Mouse (Mus musculus): Measurements from ENCODE around the gene Med13. TPM values are rescaled to one million over a fixed set of nuclear protein-coding genes. Genes with fewer than 3 reads are reported as not detected.

Med13 gene
- polyA plus RNA-seq, 2 experiments: 13.0 to 19.4 TPM

- DNase-seq (ENCODE audit: low spot score) (no peak), ATAC-seq (ENCODE audit: low FRiP score, low read depth) (no peak)
- H3K36me3 ChIP-seq (ENCODE audit: control insufficient read depth, insufficient read depth, low read length): peaks cover 44% of the 10 kb centered on the region
- no peak overlapping the region for H3K9ac ChIP-seq (ENCODE audit: low read depth, low read length, severe bottlenecking)
- H3K4me1 ChIP-seq (ENCODE audit: control insufficient read depth, insufficient read depth, low read length): peaks cover 6% of the 10 kb centered on the region; the same call in 1 of the 2 replicates
- TF ChIP-seq POLR2A (IDR thresholded peaks at IDR 0.05; ENCODE audit: borderline replicate concordance, extremely low read depth, insufficient read depth, insufficient read length): no peak
- no peak overlapping the region for H3K27ac ChIP-seq (replicated peaks; ENCODE audit: low read depth, low read length)
- 82% methylated on average over 1 of the region's 1 CpGs for WGBS
- no peak overlapping the region for H3K4me3 ChIP-seq (replicated peaks; ENCODE audit: low read length)
- no peaks in the 10 kb centered on the region for H3K27me3 ChIP-seq (ENCODE audit: control insufficient read depth, insufficient read depth, low read length)
- no peak overlapping the region for H3K4me2 ChIP-seq (replicated peaks; ENCODE audit: low read depth, low read length, severe bottlenecking)
- H3K9me3 ChIP-seq (ENCODE audit: control insufficient read depth, low read length): no peaks in the 10 kb centered on the region
These were observed 104.1 kb downstream of the Med13 start for GRCm38 (mm10) chr11:86253342-86253741.

GRCm38 (mm10) chr11:86232446-86232845 is 125.0 kb downstream of the Med13 start:
- Histone ChIP-seq H3K9ac (ENCODE audit: low read depth, low read length, severe bottlenecking) (no peak overlapping the region), H3K4me2 (replicated peaks; ENCODE audit: low read depth, low read length, severe bottlenecking) (no peak overlapping the region), H3K36me3 (ENCODE audit: control insufficient read depth, insufficient read depth, low read length) (peaks cover 71% of the 10 kb centered on the region), H3K27me3 (ENCODE audit: control insufficient read depth, insufficient read depth, low read length) (no peaks in the 10 kb centered on the region), H3K4me3 (replicated peaks; ENCODE audit: low read length) (no peak overlapping the region), H3K4me1 (ENCODE audit: control insufficient read depth, insufficient read depth, low read length) (no peaks in the 10 kb centered on the region), H3K27ac (replicated peaks; ENCODE audit: low read depth, low read length) (no peak overlapping the region), H3K9me3 (ENCODE audit: control insufficient read depth, low read length) (no peaks in the 10 kb centered on the region)
- TF ChIP-seq POLR2A (IDR thresholded peaks at IDR 0.05; ENCODE audit: borderline replicate concordance, extremely low read depth, insufficient read depth, insufficient read length): no peak
- ATAC-seq (ENCODE audit: low FRiP score, low read depth) (no peak), DNase-seq (ENCODE audit: low spot score) (no peak)
- 45% methylated on average over 4 of the region's 4 CpGs for WGBS

DNA sequence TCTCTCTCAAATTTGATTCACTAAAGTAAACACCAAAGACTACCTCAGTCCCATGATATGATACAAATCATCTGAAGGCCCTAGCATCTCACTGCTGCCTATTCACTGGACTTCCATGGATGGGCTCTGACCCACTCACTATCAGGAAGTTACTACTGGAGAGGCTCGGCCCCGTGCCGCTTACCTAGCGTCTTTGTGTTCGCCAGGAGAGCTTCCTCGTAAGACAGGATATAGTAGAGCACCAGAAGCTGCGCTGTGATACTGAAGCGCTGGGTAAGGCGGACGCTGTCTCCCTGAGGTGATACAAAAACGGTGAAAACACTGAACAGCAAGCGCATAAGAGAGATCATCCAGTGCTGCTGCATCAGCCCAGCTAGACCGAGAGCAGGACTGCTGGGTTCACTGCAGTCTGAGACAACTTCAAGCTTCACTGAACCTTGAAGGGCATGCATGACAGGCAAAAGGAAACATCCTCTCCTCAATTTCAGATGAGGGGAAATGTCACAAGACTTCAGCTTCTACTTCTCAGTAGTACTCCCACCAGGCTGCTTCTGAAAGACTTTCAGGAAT is 125.5 kb downstream of the Med13 start:
- WGBS: 97% methylated on average over 13 of the region's 13 CpGs
- no peak for DNase-seq (ENCODE audit: low spot score)

DNA sequence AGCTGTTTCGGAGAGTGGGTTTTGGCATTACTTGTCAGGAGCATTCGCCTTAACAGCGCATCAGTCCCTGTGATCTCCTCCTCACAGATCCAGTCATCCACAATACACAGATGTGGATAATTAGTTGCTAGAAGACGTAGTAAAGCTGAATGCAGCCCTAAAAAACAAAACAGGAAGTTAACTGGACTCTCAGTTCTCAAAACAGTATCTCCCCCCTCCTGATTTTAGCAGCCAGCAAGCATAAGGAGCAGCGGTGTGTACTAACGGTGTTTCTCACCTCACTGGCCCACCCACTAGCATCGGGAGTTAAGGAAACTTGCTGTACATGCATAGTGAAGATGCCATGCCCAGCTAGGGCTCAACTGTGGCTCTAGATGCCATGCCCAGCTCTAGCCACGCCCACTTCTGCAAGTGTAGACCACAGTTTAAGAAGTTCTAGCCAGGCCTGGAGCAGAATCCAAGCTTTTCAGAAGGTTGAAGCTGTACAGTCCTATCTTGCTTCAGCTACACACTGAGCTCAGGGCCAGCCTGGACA is 130.7 kb downstream of the Med13 start:
- Histone ChIP-seq H3K4me1 (ENCODE audit: control insufficient read depth, insufficient read depth, low read length) (no peaks in the 10 kb centered on the region), H3K4me2 (replicated peaks; ENCODE audit: low read depth, low read length, severe bottlenecking) (no peak overlapping the region), H3K9me3 (ENCODE audit: control insufficient read depth, low read length) (no peaks in the 10 kb centered on the region), H3K36me3 (ENCODE audit: control insufficient read depth, insufficient read depth, low read length) (peaks cover 77% of the 10 kb centered on the region), H3K4me3 (replicated peaks; ENCODE audit: low read length) (no peak overlapping the region), H3K27ac (replicated peaks; ENCODE audit: low read depth, low read length) (no peak overlapping the region), H3K9ac (ENCODE audit: low read depth, low read length, severe bottlenecking) (no peak overlapping the region), H3K27me3 (ENCODE audit: control insufficient read depth, insufficient read depth, low read length) (no peaks in the 10 kb centered on the region)
- no peak for TF ChIP-seq POLR2A (IDR thresholded peaks at IDR 0.05; ENCODE audit: borderline replicate concordance, extremely low read depth, insufficient read depth, insufficient read length)
- 85% methylated on average over 8 of the region's 8 CpGs for WGBS
- DNase-seq (ENCODE audit: low spot score): no peak
- ATAC-seq (ENCODE audit: low FRiP score, low read depth): no peak

More for the DNA sequence above, 125.5 kb downstream of the Med13 start:
- Histone ChIP-seq H3K4me1 (ENCODE audit: control insufficient read depth, insufficient read depth, low read length) (no peaks in the 10 kb centered on the region), H3K27me3 (ENCODE audit: control insufficient read depth, insufficient read depth, low read length) (no peaks in the 10 kb centered on the region), H3K27ac (replicated peaks; ENCODE audit: low read depth, low read length) (no peak overlapping the region), H3K9ac (ENCODE audit: low read depth, low read length, severe bottlenecking) (no peak overlapping the region), H3K36me3 (ENCODE audit: control insufficient read depth, insufficient read depth, low read length) (peaks cover 72% of the 10 kb centered on the region), H3K9me3 (ENCODE audit: control insufficient read depth, low read length) (no peaks in the 10 kb centered on the region), H3K4me2 (replicated peaks; ENCODE audit: low read depth, low read length, severe bottlenecking) (no peak overlapping the region), H3K4me3 (replicated peaks; ENCODE audit: low read length) (no peak overlapping the region)
- no peak for TF ChIP-seq POLR2A (IDR thresholded peaks at IDR 0.05; ENCODE audit: borderline replicate concordance, extremely low read depth, insufficient read depth, insufficient read length)
- no peak for ATAC-seq (ENCODE audit: low FRiP score, low read depth)

DNA sequence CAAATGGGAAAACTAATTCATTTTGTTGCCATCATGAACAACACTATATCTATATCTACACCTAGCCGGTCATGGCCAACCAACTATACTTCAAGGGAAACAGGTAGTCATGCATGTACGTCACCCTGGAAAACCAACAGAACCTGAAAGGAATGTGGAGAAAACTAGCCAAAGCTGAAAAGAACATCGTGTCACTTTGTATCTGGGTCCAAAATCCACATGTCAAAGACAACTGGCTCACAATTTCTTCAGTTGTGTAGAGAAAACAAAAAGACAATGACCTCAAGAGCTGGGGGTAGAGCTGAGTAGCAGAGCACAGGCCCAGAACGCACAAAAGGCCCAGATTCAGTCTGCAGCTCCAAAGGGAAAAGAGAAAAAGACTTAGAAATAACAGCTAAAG is 131.6 kb downstream of the Med13 start:
- Histone ChIP-seq H3K4me1 (ENCODE audit: control insufficient read depth, insufficient read depth, low read length) (no peaks in the 10 kb centered on the region), H3K4me3 (replicated peaks; ENCODE audit: low read length) (no peak overlapping the region), H3K27me3 (ENCODE audit: control insufficient read depth, insufficient read depth, low read length) (no peaks in the 10 kb centered on the region), H3K27ac (replicated peaks; ENCODE audit: low read depth, low read length) (no peak overlapping the region), H3K9me3 (ENCODE audit: control insufficient read depth, low read length) (no peaks in the 10 kb centered on the region), H3K36me3 (ENCODE audit: control insufficient read depth, insufficient read depth, low read length) (peaks cover 74% of the 10 kb centered on the region), H3K4me2 (replicated peaks; ENCODE audit: low read depth, low read length, severe bottlenecking) (no peak overlapping the region), H3K9ac (ENCODE audit: low read depth, low read length, severe bottlenecking) (no peak overlapping the region)
- 91% methylated on average over 4 of the region's 4 CpGs for WGBS
- TF ChIP-seq POLR2A (IDR thresholded peaks at IDR 0.05; ENCODE audit: borderline replicate concordance, extremely low read depth, insufficient read depth, insufficient read length): no peak
- DNase-seq (ENCODE audit: low spot score) (no peak), ATAC-seq (ENCODE audit: low FRiP score, low read depth) (no peak)

Other genes with a start within 250 kb of the Med13 start
- 3.0 and 5.1 TPM in 2 replicates for gene Brip1, start 156.4 kb downstream of the Med13 start, polyA plus RNA-seq (2012; rRNA removed)
- gene Brip1, start 156.4 kb downstream of the Med13 start, polyA plus RNA-seq (2014; fragmentation: Nextera tagmentation; extraction: Ambion mirVana): 8.3 and 8.8 TPM in 2 replicates
- 29.6 and 34.0 TPM in 2 replicates for gene Ints2, start 100.0 kb downstream of the Med13 start, polyA plus RNA-seq (2012; rRNA removed)
- gene Ints2, start 100.0 kb downstream of the Med13 start, polyA plus RNA-seq (2014; fragmentation: Nextera tagmentation; extraction: Ambion mirVana): 29.4 and 35.4 TPM in 2 replicates
- 20.2 and 20.4 TPM in 2 replicates for gene Rnft1, start 127.1 kb upstream of the Med13 start, polyA plus RNA-seq (2012; rRNA removed)
- 46.0 and 46.6 TPM in 2 replicates for gene Rnft1, start 127.1 kb upstream of the Med13 start, polyA plus RNA-seq (2014; fragmentation: Nextera tagmentation; extraction: Ambion mirVana)
- gene Rps6kb1, start 187.2 kb upstream of the Med13 start, polyA plus RNA-seq (2012; rRNA removed): 26.6 and 33.5 TPM in 2 replicates
- gene Rps6kb1, start 187.2 kb upstream of the Med13 start, polyA plus RNA-seq (2014; fragmentation: Nextera tagmentation; extraction: Ambion mirVana): 59.4 and 73.1 TPM in 2 replicates
- gene Tubd1, start 187.4 kb upstream of the Med13 start, polyA plus RNA-seq (2012; rRNA removed): 7.1 and 7.6 TPM in 2 replicates
- 10.1 and 10.5 TPM in 2 replicates for gene Tubd1, start 187.4 kb upstream of the Med13 start, polyA plus RNA-seq (2014; fragmentation: Nextera tagmentation; extraction: Ambion mirVana)